Mouse (Mus musculus): ENCODE measurements at regions not wholly inside any gene's neighbourhood (a gene's known extent, or its start where the extent isn't known, plus 50 kb on each side); places are given as distances from the start of the nearest gene placed in this dataset.

GRCm38 (mm10) chr6:19214700-19215099, 348.6 kb downstream of the Ankrd7 start:
- no peak for ATAC-seq (replicated peaks)
- H3K27ac ChIP-seq, result no peak overlapping the region
- no peaks in the 10 kb centered on the region for H3K36me3 ChIP-seq (replicated peaks)
- 88% methylated on average over 1 of the region's 1 CpGs for WGBS
- H3K4me1 ChIP-seq, result no peaks in the 10 kb centered on the region
- H3K4me3 ChIP-seq, result no peak overlapping the region
- no peaks in the 10 kb centered on the region for H3K9me3 ChIP-seq
- H3K9ac ChIP-seq, result no peak overlapping the region
- no peaks in the 10 kb centered on the region for H3K27me3 ChIP-seq (replicated peaks)
- H3K4me2 ChIP-seq, result no peak overlapping the region

GRCm38 (mm10) chr6:19215124-19215523, 349.0 kb downstream of the Ankrd7 start:
- Histone ChIP-seq H3K4me2 (no peak overlapping the region), H3K27me3 (replicated peaks) (no peaks in the 10 kb centered on the region), H3K9me3 (no peaks in the 10 kb centered on the region), H3K36me3 (replicated peaks) (no peaks in the 10 kb centered on the region), H3K4me1 (no peaks in the 10 kb centered on the region), H3K9ac (no peak overlapping the region), H3K4me3 (no peak overlapping the region), H3K27ac (no peak overlapping the region)
- no peak for ATAC-seq (replicated peaks)
- 74% methylated on average over 1 of the region's 1 CpGs for WGBS

GRCm38 (mm10) chr6:19264075-19264819, 398.1 kb downstream of the Ankrd7 start:
- no peak overlapping the region for H3K4me2 ChIP-seq
- no peak overlapping the region for H3K9ac ChIP-seq
- no peak for ATAC-seq (replicated peaks)
- no peaks in the 10 kb centered on the region for H3K9me3 ChIP-seq
- H3K4me1 ChIP-seq, result no peaks in the 10 kb centered on the region
- WGBS, result 74% methylated on average over 5 of the region's 5 CpGs
- H3K27me3 ChIP-seq (replicated peaks), result no peaks in the 10 kb centered on the region
- H3K27ac ChIP-seq, result no peak overlapping the region
- H3K4me3 ChIP-seq, result no peak overlapping the region
- no peaks in the 10 kb centered on the region for H3K36me3 ChIP-seq (replicated peaks)

DNA sequence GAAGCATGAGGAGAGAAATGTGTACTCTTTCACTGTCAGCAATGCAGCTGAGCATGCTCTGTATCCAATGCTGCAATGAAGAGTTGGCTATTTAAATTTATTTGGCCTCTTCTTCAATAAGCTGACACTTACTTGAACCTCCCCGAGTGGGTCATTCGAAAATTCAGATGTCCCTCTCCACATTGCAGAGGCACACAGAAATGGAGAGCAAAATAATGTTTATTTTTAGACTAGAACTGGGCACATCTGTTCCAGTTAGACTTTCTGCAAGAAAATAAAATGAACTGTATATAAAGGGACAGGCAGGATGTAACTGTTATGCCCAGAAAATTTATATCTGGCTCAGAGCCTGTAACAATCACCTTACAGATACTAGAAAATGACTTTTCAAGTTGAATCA, 407.1 kb downstream of the Ankrd7 start:
- no peak overlapping the region for H3K27ac ChIP-seq
- no peaks in the 10 kb centered on the region for H3K27me3 ChIP-seq (replicated peaks)
- no peaks in the 10 kb centered on the region for H3K9me3 ChIP-seq
- H3K4me1 ChIP-seq, result no peaks in the 10 kb centered on the region
- H3K4me2 ChIP-seq, result no peak overlapping the region
- WGBS, result 80% methylated on average over 2 of the region's 2 CpGs
- H3K9ac ChIP-seq, result no peak overlapping the region
- H3K4me3 ChIP-seq, result no peak overlapping the region
- ATAC-seq (replicated peaks), result no peak
- H3K36me3 ChIP-seq (replicated peaks), result no peaks in the 10 kb centered on the region

DNA sequence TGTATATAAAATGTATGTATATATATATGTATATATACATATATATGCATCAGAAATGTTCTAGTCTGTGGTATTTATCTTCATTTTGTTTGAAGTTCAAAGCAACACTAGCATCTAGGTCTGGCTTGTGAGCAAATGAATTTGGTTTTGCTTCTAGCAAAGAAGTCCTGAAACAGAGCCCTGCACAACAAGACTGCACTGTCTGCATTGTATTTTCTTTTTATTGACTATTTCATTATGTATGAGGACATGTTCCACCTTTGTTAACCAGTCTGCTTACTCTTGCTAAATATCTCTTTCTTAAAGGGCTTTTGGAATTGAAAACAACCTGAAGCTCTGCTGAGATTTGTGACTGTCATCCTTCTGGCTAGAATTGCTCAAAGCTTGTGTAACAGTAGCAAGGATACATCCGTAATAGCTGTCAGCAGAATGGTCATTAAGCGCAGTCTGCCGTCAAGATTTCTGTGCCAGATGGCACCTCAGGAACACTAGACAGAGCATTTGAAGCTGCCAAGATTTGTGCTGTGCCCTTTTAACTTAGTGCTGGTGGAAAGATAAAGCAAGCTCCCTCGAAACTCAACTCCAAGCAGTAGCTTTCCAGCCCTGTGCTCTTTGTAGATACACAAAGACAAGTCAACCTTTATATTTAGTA, 416.7 kb downstream of the Ankrd7 start:
- ATAC-seq (replicated peaks), result peak; percentile 78
- 73% methylated on average over 4 of the region's 4 CpGs for WGBS
- H3K4me1 ChIP-seq, result no peaks in the 10 kb centered on the region
- H3K4me2 ChIP-seq, result no peak overlapping the region
- H3K27ac ChIP-seq, result no peak overlapping the region
- no peaks in the 10 kb centered on the region for H3K9me3 ChIP-seq
- no peaks in the 10 kb centered on the region for H3K27me3 ChIP-seq (replicated peaks)
- H3K36me3 ChIP-seq (replicated peaks), result no peaks in the 10 kb centered on the region
- H3K9ac ChIP-seq, result no peak overlapping the region
- no peak overlapping the region for H3K4me3 ChIP-seq

GRCm38 (mm10) chr6:19332659-19333058, 466.5 kb downstream of the Ankrd7 start:
- no peak for ATAC-seq (replicated peaks)
- no peak overlapping the region for H3K4me2 ChIP-seq
- H3K4me3 ChIP-seq, result no peak overlapping the region
- no peaks in the 10 kb centered on the region for H3K9me3 ChIP-seq
- H3K4me1 ChIP-seq, result no peaks in the 10 kb centered on the region
- no peaks in the 10 kb centered on the region for H3K36me3 ChIP-seq (replicated peaks)
- no peaks in the 10 kb centered on the region for H3K27me3 ChIP-seq (replicated peaks)
- no peak overlapping the region for H3K27ac ChIP-seq
- H3K9ac ChIP-seq, result no peak overlapping the region

DNA sequence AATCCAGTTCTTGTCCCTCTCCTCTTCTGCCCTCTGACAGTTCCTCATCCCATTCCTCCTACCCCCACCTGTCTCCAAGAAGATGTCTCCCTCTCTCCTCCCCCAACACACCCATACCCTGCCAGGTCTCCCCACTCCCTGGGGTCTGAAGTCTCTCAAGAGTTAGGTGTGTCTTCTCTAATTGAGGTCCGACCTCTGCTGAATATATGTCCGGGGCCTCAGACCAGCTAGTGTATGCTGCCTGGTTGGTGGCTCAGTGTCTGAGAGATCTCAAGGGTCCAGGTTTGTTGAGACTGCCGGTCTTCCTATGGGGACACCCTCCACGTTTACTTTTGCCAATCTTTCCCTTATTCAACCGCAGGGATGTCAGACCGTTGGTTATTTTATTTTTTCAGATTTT, 469.5 kb downstream of the Ankrd7 start:
- H3K4me3 ChIP-seq, result no peak overlapping the region
- 90% methylated on average over 6 of the region's 6 CpGs for WGBS
- H3K27me3 ChIP-seq (replicated peaks), result no peaks in the 10 kb centered on the region
- no peaks in the 10 kb centered on the region for H3K4me1 ChIP-seq
- no peaks in the 10 kb centered on the region for H3K36me3 ChIP-seq (replicated peaks)
- H3K9me3 ChIP-seq, result no peaks in the 10 kb centered on the region
- H3K27ac ChIP-seq, result no peak overlapping the region
- H3K4me2 ChIP-seq, result no peak overlapping the region
- no peak for ATAC-seq (replicated peaks)
- H3K9ac ChIP-seq, result no peak overlapping the region

DNA sequence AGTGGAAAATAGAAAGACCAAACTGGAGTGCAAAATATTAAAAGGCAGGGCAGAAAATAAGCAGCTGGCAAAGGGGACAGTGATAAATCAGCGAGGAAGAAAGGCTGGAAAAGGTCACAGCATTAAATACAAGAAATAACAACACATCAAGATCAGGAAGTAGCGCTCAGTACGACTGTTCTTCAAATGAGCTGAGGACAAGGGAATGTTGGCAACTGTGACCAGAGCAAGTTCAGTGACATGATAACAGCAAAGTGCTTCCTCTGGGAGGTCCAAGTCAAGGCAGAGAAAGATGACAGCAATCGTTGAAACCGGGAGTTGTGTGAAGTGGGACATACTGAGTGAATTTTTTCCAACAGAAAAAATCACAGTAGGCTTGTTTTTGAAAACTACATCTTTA, 472.4 kb downstream of the Ankrd7 start:
- WGBS, result 84% methylated on average over 5 of the region's 5 CpGs
- no peak overlapping the region for H3K4me3 ChIP-seq
- no peak overlapping the region for H3K27ac ChIP-seq
- no peaks in the 10 kb centered on the region for H3K36me3 ChIP-seq (replicated peaks)
- H3K4me2 ChIP-seq, result no peak overlapping the region
- no peak overlapping the region for H3K9ac ChIP-seq
- ATAC-seq (replicated peaks), result no peak; the same call in 1 of the 2 replicates
- no peaks in the 10 kb centered on the region for H3K9me3 ChIP-seq
- H3K4me1 ChIP-seq, result no peaks in the 10 kb centered on the region
- no peaks in the 10 kb centered on the region for H3K27me3 ChIP-seq (replicated peaks)
